In genomic region chr11:42822835-42823234, GRCm38 (mm10) we compare ENCODE assay signal across 19 mouse cellular contexts.
DNase-seq lines count a peak whose midpoint lies in the region; TF ChIP-seq lines count a peak whose summit lies in the region.
"Had no signal": no experiment of that assay in that cellular context is flagged by ENCODE, and none has a peak within 500 bp of the region (broad histone marks: within the 10 kb centered on the region; RNA-seq: fewer than 3 reads in every experiment).

No protein-coding gene starts in this region.

- TF ChIP-seq CTCF in layer of hippocampus, adult 2 months (conservative IDR thresholded peaks at IDR 0.05) = no peak

- H3K27ac ChIP-seq in layer of hippocampus, adult 2 months = no peak overlapping the region
- H3K27ac ChIP-seq: embryonic facial prominence, embryonic 10.5 days; forebrain, embryonic 13.5 days; heart, adult 2 months; heart, embryonic 15.5 days; hindbrain, embryonic 13.5 days had no signal

- H3K4me3 ChIP-seq in layer of hippocampus, adult 2 months = no peak overlapping the region
- H3K4me3 ChIP-seq: embryonic facial prominence, embryonic 10.5 days; forebrain, embryonic 13.5 days; heart, adult 2 months; heart, embryonic 15.5 days; hindbrain, embryonic 13.5 days had no signal

- DNase-seq in layer of hippocampus, adult 2 months (ENCODE audit: low spot score in 2 of 2) = peak; percentile 1 to 12
- DNase-seq in layer of hippocampus, postnatal 25 days (ENCODE audit: extremely low spot score in 1 of 2, low spot score in 1 of 2) = no peak
- DNase-seq in left cerebral cortex, adult 9 months (ENCODE audit: low spot score in 2 of 2) = peak; percentile 3 to 4
- no peak for DNase-seq in left cerebral cortex, adult 11 months (ENCODE audit: low spot score)
- DNase-seq in right cerebral cortex, postnatal 14 days = peak; percentile 7
- DNase-seq in right cerebral cortex, postnatal 4 days = no peak
- no peak for DNase-seq in spleen, postnatal 4 days (ENCODE audit: low spot score in 2 of 2)
- DNase-seq: adrenal gland, adult 2 months; adrenal gland, postnatal 25 days; cerebellum, adult 2 months; cerebellum, postnatal 10 days; forebrain, postnatal 0 days; gastrocnemius, postnatal 14 days; heart, adult 2 months; heart, postnatal 14 days had no signal

Comparison
In these comparisons a context has a peak if more than half of its experiments do, and no peak if none do; other contexts are left out.
1. DNase-seq: peak in layer of hippocampus, adult 2 months (2 of 2), left cerebral cortex, adult 9 months (2 of 2) and right cerebral cortex, postnatal 14 days (single experiment); none in layer of hippocampus, postnatal 25 days (0 of 2), left cerebral cortex, adult 11 months (single experiment), right cerebral cortex, postnatal 4 days (single experiment) and spleen, postnatal 4 days (0 of 2).